Comparison of ENCODE assay signal across 12 mouse cellular contexts in genomic region chr6:118327458-118327857, GRCm38 (mm10).
A peak's percentile ranks its signal among the peaks of the same experiment; 100 is the strongest.
DNase-seq lines count a peak whose midpoint lies in the region; ATAC-seq and TF ChIP-seq lines count a peak whose summit lies in the region.
"Had no signal": no experiment of that assay in that cellular context is flagged by ENCODE, and none has a peak within 500 bp of the region (broad histone marks: within the 10 kb centered on the region; RNA-seq: fewer than 3 reads in every experiment).

No protein-coding gene starts in this region.

- no peaks in the 10 kb centered on the region for H3K27me3 ChIP-seq in hindbrain, postnatal 0 days (ENCODE audit: insufficient read depth, low read length)
- no peaks in the 10 kb centered on the region for H3K27me3 ChIP-seq in hindbrain, embryonic 13.5 days
- no peaks in the 10 kb centered on the region for H3K27me3 ChIP-seq in G1E (ENCODE audit: insufficient read depth, low read length)
- H3K27me3 ChIP-seq in midbrain, embryonic 14.5 days (ENCODE audit: control insufficient read depth, insufficient read depth, low read length) = no peaks in the 10 kb centered on the region
- H3K27me3 ChIP-seq: liver, embryonic 15.5 days had no signal

- H3K4me2 ChIP-seq in hindbrain, postnatal 0 days (ENCODE audit: low read depth, low read length) = no peak overlapping the region
- H3K4me2 ChIP-seq in hindbrain, embryonic 13.5 days = no peak overlapping the region
- no peak overlapping the region for H3K4me2 ChIP-seq in midbrain, embryonic 14.5 days (ENCODE audit: low read length)
- H3K4me2 ChIP-seq: liver, embryonic 15.5 days had no signal

- no peaks in the 10 kb centered on the region for H3K9me3 ChIP-seq in hindbrain, postnatal 0 days (ENCODE audit: low read length)
- no peaks in the 10 kb centered on the region for H3K9me3 ChIP-seq in hindbrain, embryonic 13.5 days
- no peaks in the 10 kb centered on the region for H3K9me3 ChIP-seq in G1E (replicated peaks)
- no peaks in the 10 kb centered on the region for H3K9me3 ChIP-seq in midbrain, embryonic 14.5 days (ENCODE audit: control insufficient read depth, low read length)
- H3K9me3 ChIP-seq: liver, embryonic 15.5 days had no signal

- H3K9ac ChIP-seq in hindbrain, postnatal 0 days (replicated peaks; ENCODE audit: low read length) = no peak overlapping the region
- H3K9ac ChIP-seq in hindbrain, embryonic 13.5 days = no peak overlapping the region
- no peak overlapping the region for H3K9ac ChIP-seq in midbrain, embryonic 14.5 days (replicated peaks; ENCODE audit: low read length)
- H3K9ac ChIP-seq: liver, embryonic 15.5 days had no signal

- peak; percentile 55 for TF ChIP-seq CTCF in hindbrain, postnatal 0 days (IDR thresholded peaks at IDR 0.05; ENCODE audit: low read depth)
- TF ChIP-seq CTCF in G1E (IDR thresholded peaks at IDR 0.05; ENCODE audit: low read depth, low read length) = peak; percentile 79

- no peaks in the 10 kb centered on the region for H3K36me3 ChIP-seq in hindbrain, postnatal 0 days (ENCODE audit: insufficient read depth, low read length)
- no peaks in the 10 kb centered on the region for H3K36me3 ChIP-seq in hindbrain, embryonic 13.5 days
- no peaks in the 10 kb centered on the region for H3K36me3 ChIP-seq in G1E (replicated peaks)
- no peaks in the 10 kb centered on the region for H3K36me3 ChIP-seq in midbrain, embryonic 14.5 days (ENCODE audit: control insufficient read depth, insufficient read depth, low read length)
- H3K36me3 ChIP-seq: liver, embryonic 15.5 days had no signal

- 72% methylated on average over 6 of the region's 6 CpGs for WGBS in hindbrain, postnatal 0 days
- WGBS in hindbrain, embryonic 13.5 days = 70% methylated on average over 6 of the region's 6 CpGs
- WGBS in midbrain, embryonic 14.5 days = 72% methylated on average over 6 of the region's 6 CpGs

- H3K27ac ChIP-seq in hindbrain, postnatal 0 days = no peak overlapping the region
- no peak overlapping the region for H3K27ac ChIP-seq in hindbrain, embryonic 13.5 days
- H3K27ac ChIP-seq in midbrain, embryonic 14.5 days (replicated peaks; ENCODE audit: low read depth, low read length) = no peak overlapping the region
- H3K27ac ChIP-seq: liver, embryonic 15.5 days had no signal

- no peak overlapping the region for H3K4me3 ChIP-seq in hindbrain, postnatal 0 days (ENCODE audit: low read length)
- H3K4me3 ChIP-seq in hindbrain, embryonic 13.5 days = no peak overlapping the region
- H3K4me3 ChIP-seq in G1E (ENCODE audit: low read depth, low read length) = no peak overlapping the region
- H3K4me3 ChIP-seq in midbrain, embryonic 14.5 days (replicated peaks; ENCODE audit: low read depth, low read length) = no peak overlapping the region
- H3K4me3 ChIP-seq: liver, embryonic 15.5 days had no signal

- H3K4me1 ChIP-seq in hindbrain, postnatal 0 days (ENCODE audit: insufficient read depth, low read length) = no peaks in the 10 kb centered on the region; the same call in 1 of the 2 replicates
- H3K4me1 ChIP-seq in hindbrain, embryonic 13.5 days (replicated peaks) = 0 out of 2 replicates have a peak, but pooled peaks cover 6% of the 10 kb centered on the region
- no peaks in the 10 kb centered on the region for H3K4me1 ChIP-seq in G1E (ENCODE audit: insufficient read depth, low read depth, low read length)
- no peaks in the 10 kb centered on the region for H3K4me1 ChIP-seq in midbrain, embryonic 14.5 days (ENCODE audit: control insufficient read depth, insufficient read depth, low read length)
- H3K4me1 ChIP-seq: liver, embryonic 15.5 days had no signal

- no peak for ATAC-seq in hindbrain, postnatal 0 days
- ATAC-seq in hindbrain, embryonic 13.5 days (ENCODE audit: low FRiP score) = no peak
- ATAC-seq in G1E (ENCODE audit: extremely low read depth, insufficient number of reproducible peaks, low FRiP score, poor library complexity, severe bottlenecking) = peak; percentile 22; the same call in 1 of the 2 replicates
- ATAC-seq in midbrain, embryonic 14.5 days (ENCODE audit: low FRiP score, low TSS enrichment) = no peak
- ATAC-seq in inflammation-experienced regulatory T-cells, adult 6 months = no peak
- ATAC-seq: forebrain, embryonic 16.5 days had no signal

- no peak for DNase-seq in hindbrain, postnatal 0 days (ENCODE audit: low spot score)
- peak; percentile 64 for DNase-seq in 416B (ENCODE audit: low read depth)
- peak; percentile 14 for DNase-seq in G1E (ENCODE audit: low spot score)
- DNase-seq in forelimb bud, embryonic 11.5 days (ENCODE audit: low read depth, low spot score) = peak; percentile 14
- DNase-seq in urinary bladder, postnatal 14 days (ENCODE audit: low spot score) = no peak
- no peak for DNase-seq in midbrain, embryonic 14.5 days
- DNase-seq: cerebellum, postnatal 36 days; right cerebral cortex, postnatal 25 days had no signal

Comparison
In these comparisons a context has a peak if more than half of its experiments do, and no peak if none do; other contexts are left out.
1. DNase-seq: peak in 416B (single experiment), G1E (single experiment) and forelimb bud, embryonic 11.5 days (single experiment); none in hindbrain, postnatal 0 days (single experiment), urinary bladder, postnatal 14 days (single experiment) and midbrain, embryonic 14.5 days (single experiment).